Mouse (Mus musculus): ENCODE results near the gene Src.
"Not testable (repeated sequence)": the region's sequence is repeated elsewhere in the genome, so short reads cannot be mapped to it uniquely, and the experiment has no call there.

DNA sequence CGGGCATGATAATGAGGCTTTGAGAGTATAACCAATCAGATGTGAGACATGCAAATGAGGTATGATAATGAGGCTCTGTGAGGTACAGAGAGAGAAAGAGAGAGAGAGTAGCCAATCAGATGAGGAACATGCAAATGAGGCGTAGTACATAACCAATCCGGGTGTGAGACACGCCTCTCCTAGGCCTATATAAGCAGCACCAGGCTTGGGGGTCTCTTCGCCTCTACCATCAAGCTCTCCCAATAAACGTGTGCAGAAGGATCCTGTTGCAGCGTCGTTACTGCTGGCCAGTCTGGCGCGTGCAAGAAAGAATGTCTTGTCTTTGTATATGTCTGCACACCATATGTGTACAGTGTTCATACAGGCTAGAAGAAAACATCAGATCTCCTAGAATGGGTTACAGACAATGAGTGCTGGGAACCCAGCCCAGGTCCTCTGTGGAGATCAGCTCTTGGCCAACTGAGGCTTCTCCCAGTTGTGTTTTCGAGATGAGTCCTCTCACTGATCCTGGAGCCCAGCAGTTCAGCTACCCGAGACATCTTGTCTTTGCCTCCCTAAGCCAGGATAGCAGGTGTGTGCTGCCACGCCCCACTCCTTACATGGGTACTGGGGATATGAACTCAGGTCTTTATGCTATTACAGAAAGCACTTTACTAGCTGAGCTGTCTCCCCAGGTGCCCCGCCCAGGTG is 29.2 kb upstream of the Src start:
- not testable (repeated sequence) for TF ChIP-seq POLR2A (IDR thresholded peaks at IDR 0.05; ENCODE audit: borderline replicate concordance, control insufficient read depth, low read depth, low read length); CTCF (IDR thresholded peaks at IDR 0.05; ENCODE audit: control insufficient read depth, insufficient read depth, low read length)

Data from bone marrow, adult 2 months (tissue).